Mouse (Mus musculus): ENCODE results near the gene Plg.

Gene Plg

DNA sequence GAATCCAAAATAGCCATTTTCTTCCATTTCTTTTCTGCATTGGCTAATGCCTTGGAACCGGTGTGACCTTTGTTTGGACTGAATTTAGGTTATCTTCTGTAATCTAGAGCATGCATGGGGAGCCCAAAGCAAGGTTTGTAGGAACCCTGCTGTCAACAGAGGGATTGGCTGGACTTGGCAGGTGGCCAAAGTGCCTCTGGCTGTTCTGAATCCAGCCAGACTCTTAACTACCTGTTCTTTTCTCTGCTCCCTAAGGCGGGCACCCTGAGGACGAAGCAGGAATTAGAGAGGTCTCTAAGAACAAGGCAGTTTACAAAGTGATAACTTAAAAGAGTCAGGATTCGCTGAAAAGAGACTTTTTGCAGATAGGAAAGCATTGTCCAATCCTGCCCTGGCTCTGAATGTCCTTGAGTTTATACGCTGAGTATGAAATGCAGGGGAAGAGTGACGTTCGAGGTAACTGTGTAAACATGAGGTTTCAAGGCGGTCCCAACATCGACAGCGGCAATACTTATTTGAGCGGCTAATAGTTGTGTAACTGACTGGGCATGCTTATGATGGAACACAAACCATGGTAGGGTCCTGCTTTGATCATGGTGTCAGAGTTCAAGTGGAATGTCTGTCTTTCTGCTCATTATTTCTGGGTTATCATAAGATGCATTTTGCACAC is 74.6 kb downstream of the Plg start:
- DNase-seq (ENCODE audit: low read depth, low spot score), result no peak

DNA sequence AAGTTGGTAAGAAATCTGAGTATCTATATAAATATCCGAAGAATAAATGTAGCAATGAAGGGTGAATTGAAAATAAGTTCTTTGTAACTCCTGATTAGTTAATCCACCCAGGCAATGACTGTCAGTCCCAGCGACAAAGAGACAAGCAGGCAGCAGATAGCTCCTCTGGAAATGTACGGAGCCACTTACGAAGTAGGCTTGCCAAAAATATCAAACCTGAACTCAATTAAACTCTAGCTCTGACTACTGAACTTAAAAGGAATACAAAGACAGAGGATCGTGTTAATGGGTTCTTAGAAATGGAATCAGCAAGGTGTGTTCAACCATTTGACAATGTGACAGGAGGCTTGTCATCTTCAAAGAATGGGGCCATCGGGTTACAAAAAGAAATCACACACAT is 75.3 kb downstream of the Plg start:
- DNase-seq (ENCODE audit: low read depth, low spot score), result no peak

DNA sequence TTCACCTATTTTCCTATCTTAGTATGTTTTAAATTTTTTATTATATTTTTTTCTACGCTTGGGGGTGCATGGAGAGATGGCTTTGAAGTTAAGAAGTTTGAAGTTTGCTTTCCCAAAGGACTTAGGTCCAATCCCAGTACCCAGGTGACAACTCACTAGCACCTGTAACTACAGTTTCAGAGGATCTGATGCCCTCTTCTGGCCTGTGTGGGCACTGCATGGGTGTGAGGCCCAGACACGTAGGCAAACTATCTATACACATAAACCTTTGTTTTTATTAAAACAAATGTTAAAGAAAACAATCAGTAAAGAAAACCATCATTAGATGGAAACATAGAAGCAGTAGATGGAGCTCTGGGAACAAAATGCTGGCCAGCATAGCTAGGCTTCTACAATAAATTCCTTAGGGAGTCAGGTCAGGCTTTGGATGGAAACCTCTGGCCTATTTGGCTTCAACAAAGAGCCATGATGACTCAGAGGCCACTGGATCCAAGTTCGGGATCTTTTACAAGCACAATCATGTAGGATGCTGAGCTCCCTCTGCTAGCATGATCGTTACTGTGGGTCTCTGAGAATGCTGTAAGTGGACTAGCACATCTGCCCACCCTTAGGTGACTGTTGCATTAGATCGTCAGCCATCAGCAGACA is 76.9 kb downstream of the Plg start:
- DNase-seq (ENCODE audit: low read depth, low spot score), result no peak

DNA sequence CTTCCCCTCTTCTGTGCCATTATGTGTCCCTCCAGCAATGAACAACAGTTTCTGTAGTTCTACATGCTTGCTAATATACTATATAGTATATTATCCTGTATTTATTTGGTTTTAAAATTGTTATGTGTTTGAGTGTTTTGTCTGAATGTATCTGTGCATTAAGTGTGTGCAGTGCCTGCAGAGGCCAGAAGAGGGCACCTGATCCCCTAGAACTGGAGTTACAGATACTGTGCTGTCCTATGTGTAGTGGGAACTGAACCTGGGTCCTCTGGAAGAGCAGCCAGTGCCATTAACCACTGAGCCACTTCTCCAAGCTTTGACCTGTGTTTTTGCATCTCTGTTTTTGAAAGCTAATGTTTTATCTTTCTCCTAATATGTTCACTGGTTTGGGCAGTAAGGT is 82.8 kb downstream of the Plg start:
- no peak for DNase-seq (ENCODE audit: low read depth, low spot score)

DNA sequence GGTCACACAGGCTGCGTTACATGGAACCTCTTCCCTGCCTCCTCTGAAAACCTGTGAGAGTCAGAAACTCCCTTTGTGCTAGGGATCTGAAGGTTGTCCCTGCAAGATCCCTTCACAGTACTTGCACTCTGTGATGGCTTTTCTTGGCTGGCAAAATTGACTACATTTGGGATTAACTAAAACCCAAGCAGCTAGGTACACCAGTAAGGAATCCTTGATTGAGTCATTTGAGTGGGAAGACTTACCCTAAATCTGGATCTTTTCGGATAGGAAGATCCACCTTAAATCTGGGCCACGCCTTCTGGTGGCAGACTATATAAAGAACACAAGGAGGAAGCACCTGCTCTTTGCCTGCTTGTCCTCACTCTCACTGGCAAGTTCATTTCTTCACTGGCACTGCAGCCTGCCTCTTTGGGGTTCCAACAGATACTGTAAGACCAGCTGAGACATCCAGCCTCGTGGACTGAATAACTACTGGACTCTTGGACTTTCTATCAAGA is 88.1 kb downstream of the Plg start:
- DNase-seq (ENCODE audit: low read depth, low spot score), result no peak

DNA sequence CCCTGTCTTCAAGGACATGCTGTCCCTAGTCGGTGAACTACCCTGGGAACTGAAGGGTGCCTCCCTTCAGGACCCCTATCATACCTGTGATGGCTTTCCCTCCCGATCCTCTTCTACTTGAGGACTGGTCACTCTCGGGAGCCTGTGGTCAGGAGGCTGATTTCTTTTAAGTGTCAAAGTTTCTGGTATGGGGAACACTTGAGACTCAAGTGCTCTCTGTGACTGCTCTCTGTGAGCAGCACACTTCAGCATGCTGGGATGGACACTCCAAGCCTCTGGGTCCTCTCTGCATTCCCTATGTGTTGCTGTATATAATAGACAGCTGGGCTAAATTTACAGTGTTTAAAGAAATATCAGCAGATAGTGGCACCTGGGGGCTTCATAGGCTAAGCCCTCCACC is 89.2 kb downstream of the Plg start:
- no peak for DNase-seq (ENCODE audit: low read depth, low spot score)

DNA sequence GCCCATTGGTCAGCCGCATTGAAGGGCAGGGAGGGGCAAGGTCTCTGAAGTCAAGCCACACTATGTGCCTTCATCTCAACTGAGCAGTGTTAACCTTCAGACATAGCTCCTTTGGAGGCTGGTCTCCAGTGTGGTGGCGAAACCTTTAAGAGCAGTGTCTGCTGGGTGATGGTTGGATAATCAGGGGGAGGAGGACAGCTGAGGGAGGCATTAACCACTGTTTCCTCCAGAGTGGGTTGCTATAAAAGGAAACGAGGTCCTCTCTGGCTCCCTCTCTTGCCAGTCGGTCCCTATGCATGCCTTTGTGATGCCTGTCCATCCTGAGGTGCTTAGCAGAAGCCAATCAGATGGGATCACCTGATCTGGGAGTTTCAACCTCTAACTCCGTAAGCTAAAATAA is 90.3 kb downstream of the Plg start:
- no peak for DNase-seq (ENCODE audit: low read depth, low spot score)

All from embryo, embryonic 11.5 days (tissue).